Mouse (Mus musculus) Patski (cell line): ENCODE measurements at regions not wholly inside any gene's neighbourhood (a gene's known extent, or its start where the extent isn't known, plus 50 kb on each side); places are given as distances from the start of the nearest gene placed in this dataset.

Experiments
- ATAC-seq: fragments of 100-300 bp; one replicate; pipeline ENCODE4 v1.8.0; 2021
- CTCF ChIA-PET: fragments of 350-600 bp; sonication (Branson Sonifier 250); formaldehyde crosslinking; loops from one replicate; lab custom pipeline; 2022; ENCODE audit warnings: inconsistent platforms; lab: Charles Lee
- POLR2A ChIA-PET: fragments of 350-600 bp; sonication (Branson Sonifier 250); formaldehyde crosslinking; loops from one replicate; lab custom pipeline; 2022; ENCODE audit warnings: antibody characterized with exemption, inconsistent platforms; lab: Charles Lee
- DNase-seq: peaks from one replicate; pipeline ENCODE4 v3.0.0-alpha.2; 2011; ENCODE audit warnings: low read depth, low spot score
- H3K27me3 ChIP-seq: fragments of 371-371 bp; one replicate; pipeline ENCODE4 v1.5.1; 2021
- CTCF ChIP-seq: fragments of 100-300 bp; IDR thresholded peaks from one replicate; pipeline ENCODE4 v1.5.1; 2021
- in situ Hi-C: fragments of 300-500 bp; cut with MboI; formaldehyde crosslinking; loops from 3 replicates; pipeline ENCODE4 v1.11.1; 2018; ENCODE audit warnings: low pct_unique_long_range_greater_than_20kb, mixed read lengths

GRCm38 (mm10) chr13:39362536-39362935, 401.9 kb upstream of the Slc35b3 start:
- TF ChIP-seq CTCF: no peak
- in situ Hi-C loops: loop anchor here (25.0 kb wide), 1 partner anchor 675 kb away; no protein-coding TSS in a partner anchor
- POLR2A ChIA-PET: interaction anchor here (0.7 kb wide), 1 partner anchor 12 kb away, joined by 3 read pairs; no protein-coding TSS in a partner anchor
- DNase-seq (no peak), ATAC-seq (no peak)
- CTCF ChIA-PET: interaction anchor here (1.6 kb wide), 1 partner anchor 9 kb away, joined by 4 read pairs; no protein-coding TSS in a partner anchor
- H3K27me3 ChIP-seq: peaks cover 4% of the 10 kb centered on the region

DNA sequence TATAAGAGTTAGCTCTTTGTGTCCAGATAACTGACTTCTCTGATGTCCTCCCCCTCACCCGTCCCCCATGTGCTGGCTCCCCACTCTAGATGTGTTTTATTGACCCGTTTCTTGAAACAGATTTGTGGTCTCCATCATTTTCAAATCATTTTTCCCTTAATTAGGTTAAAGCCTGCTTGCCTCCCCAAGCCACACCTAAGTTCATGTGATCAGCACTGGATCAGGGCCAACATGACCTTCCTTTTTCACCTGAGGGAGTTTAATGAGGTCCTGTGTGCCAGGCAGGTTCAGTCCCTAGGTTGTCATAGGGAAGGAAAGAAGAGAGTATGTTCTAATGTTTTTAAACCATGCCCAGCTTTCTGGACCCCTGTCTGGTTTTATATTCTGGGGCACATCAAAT, 390.9 kb upstream of the Slc35b3 start:
- DNase-seq (no peak), ATAC-seq (no peak)
- peaks cover 5% of the 10 kb centered on the region for H3K27me3 ChIP-seq
- ChIA-PET CTCF (no interaction called here), POLR2A (no interaction called here)
- no peak for TF ChIP-seq CTCF
- in situ Hi-C loops: loop anchor here (25.0 kb wide), 1 partner anchor 664 kb away; no protein-coding TSS in a partner anchor

GRCm38 (mm10) chr13:39350668-39351067, 390.0 kb upstream of the Slc35b3 start:
- H3K27me3 ChIP-seq: peaks cover 7% of the 10 kb centered on the region
- ChIA-PET POLR2A (interaction anchor here (0.9 kb wide), 1 partner anchor 12 kb away, joined by 3 read pairs; no protein-coding TSS in a partner anchor), CTCF (no interaction called here)
- in situ Hi-C loops: loop anchor here (25.0 kb wide), 1 partner anchor 663 kb away; no protein-coding TSS in a partner anchor
- no peak for ATAC-seq
- DNase-seq: no peak
- no peak for TF ChIP-seq CTCF

DNA sequence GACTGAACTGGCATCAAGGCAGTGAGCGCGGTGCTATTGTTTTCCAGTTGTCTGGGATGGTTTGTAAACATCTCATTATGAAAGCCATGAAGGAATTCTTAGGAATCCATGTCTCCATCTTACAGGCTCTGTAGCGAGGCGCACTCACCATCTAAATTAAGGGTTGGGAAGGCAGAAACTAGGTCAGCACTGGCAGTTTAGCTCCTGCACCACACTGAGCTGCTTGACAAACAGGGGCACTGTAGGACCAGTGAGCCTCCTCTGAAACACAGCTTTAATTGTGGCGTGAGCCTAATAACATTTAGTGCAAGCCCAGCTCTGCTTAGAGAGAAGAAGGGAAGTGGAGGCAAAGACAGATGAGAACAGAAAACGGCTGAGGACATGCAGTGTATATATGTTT, 387.1 kb upstream of the Slc35b3 start:
- in situ Hi-C loops: no loop called here
- CTCF ChIA-PET: interaction anchor here (0.8 kb wide), 1 partner anchor 18 kb away, joined by 3 read pairs; no protein-coding TSS in a partner anchor
- POLR2A ChIA-PET: no interaction called here
- DNase-seq (no peak), ATAC-seq (no peak)
- H3K27me3 ChIP-seq: peaks cover 15% of the 10 kb centered on the region
- TF ChIP-seq CTCF: no peak

- no peak for TF ChIP-seq CTCF
- ChIA-PET POLR2A (no interaction called here), CTCF (no interaction called here)
- DNase-seq: peak; percentile 25
- in situ Hi-C loops: no loop called here
- peak; percentile 57 for ATAC-seq
- H3K27me3 ChIP-seq: peaks cover 3% of the 10 kb centered on the region
Observed at GRCm38 (mm10) chr13:39334874-39335273, 374.2 kb upstream of the Slc35b3 start.

GRCm38 (mm10) chr13:39329794-39330193, 369.1 kb upstream of the Slc35b3 start:
- H3K27me3 ChIP-seq: peaks cover 4% of the 10 kb centered on the region
- TF ChIP-seq CTCF: no peak
- in situ Hi-C loops: no loop called here
- ChIA-PET POLR2A (no interaction called here), CTCF (interaction anchor here (1.3 kb wide), 1 partner anchor 18 kb away, joined by 3 read pairs; no protein-coding TSS in a partner anchor)
- no peak for ATAC-seq
- no peak for DNase-seq

GRCm38 (mm10) chr13:39326176-39326575, 365.5 kb upstream of the Slc35b3 start:
- no peak for TF ChIP-seq CTCF
- in situ Hi-C loops: no loop called here
- ATAC-seq (no peak), DNase-seq (no peak)
- ChIA-PET CTCF (no interaction called here), POLR2A (interaction anchor here (0.6 kb wide), 1 partner anchor 1406 kb away, joined by 4 read pairs; no protein-coding TSS in a partner anchor)
- peaks cover 4% of the 10 kb centered on the region for H3K27me3 ChIP-seq

DNA sequence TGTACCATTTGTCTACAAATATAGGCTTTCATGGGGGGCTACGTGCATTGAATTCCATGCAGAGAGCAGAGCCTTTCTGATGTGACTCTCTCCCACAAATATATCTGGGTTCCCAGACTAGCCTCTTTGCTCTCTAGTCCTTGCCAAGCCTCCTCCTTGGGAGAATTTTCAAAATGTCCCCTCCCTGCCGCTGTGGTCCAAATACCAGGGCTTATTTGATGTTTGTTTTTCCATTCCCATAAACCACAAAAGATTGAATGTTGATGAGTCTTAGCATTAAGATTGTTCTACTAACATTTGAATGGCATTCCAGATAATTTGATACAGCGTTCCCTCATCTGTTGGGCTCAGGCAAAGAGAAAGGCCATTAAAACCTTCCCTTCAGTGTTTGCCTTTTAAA, 360.4 kb upstream of the Slc35b3 start:
- ChIA-PET POLR2A (interaction anchor here (0.6 kb wide), 1 partner anchor 960 kb away, joined by 3 read pairs; no protein-coding TSS in a partner anchor), CTCF (no interaction called here)
- TF ChIP-seq CTCF: no peak
- in situ Hi-C loops: no loop called here
- peaks cover under 1% of the 10 kb centered on the region for H3K27me3 ChIP-seq
- ATAC-seq (peak; percentile 60), DNase-seq (peak; percentile 28)

DNA sequence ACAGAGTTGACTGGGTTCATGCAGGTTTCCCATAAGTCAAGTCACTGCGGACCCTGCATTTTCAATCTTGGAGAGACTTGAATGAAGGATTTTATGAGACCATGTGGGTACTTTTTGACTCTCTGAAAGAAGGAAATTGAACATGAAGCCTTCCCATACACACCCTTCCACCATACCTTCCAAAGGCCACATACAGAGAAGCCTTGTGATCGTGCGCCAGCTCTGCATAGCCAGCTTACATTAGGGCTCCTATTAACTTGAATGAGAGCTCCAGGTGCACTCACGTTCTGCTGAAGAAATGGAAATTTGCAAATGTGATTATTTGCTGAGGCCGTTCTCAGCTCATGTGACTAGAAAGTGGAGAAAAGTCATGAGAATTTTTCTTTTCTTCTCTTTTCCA, 349.1 kb upstream of the Slc35b3 start:
- CTCF ChIA-PET: no interaction called here
- TF ChIP-seq CTCF: no peak
- POLR2A ChIA-PET: no interaction called here
- DNase-seq (no peak), ATAC-seq (no peak)
- in situ Hi-C loops: no loop called here
- H3K27me3 ChIP-seq: peaks cover 4% of the 10 kb centered on the region

- POLR2A ChIA-PET: no interaction called here
- no peak for DNase-seq
- H3K27me3 ChIP-seq: peaks cover 7% of the 10 kb centered on the region
- no peak for TF ChIP-seq CTCF
- in situ Hi-C loops: no loop called here
- CTCF ChIA-PET: no interaction called here
- no peak for ATAC-seq
Observed at GRCm38 (mm10) chr13:39307845-39308244, 347.2 kb upstream of the Slc35b3 start.

- TF ChIP-seq CTCF: no peak
- H3K27me3 ChIP-seq: peaks cover 9% of the 10 kb centered on the region
- in situ Hi-C loops: no loop called here
- POLR2A ChIA-PET: no interaction called here
- no peak for ATAC-seq
- CTCF ChIA-PET: interaction anchor here (1.5 kb wide), 1 partner anchor 12 kb away, joined by 3 read pairs; no protein-coding TSS in a partner anchor
- DNase-seq: no peak
Observed at GRCm38 (mm10) chr13:39306851-39307250, 346.2 kb upstream of the Slc35b3 start.
